Mouse (Mus musculus) leukemia stem cell, adult 10-12 weeks (primary cell): ENCODE results near the gene Ankrd27. TPM values are rescaled to one million over a fixed set of nuclear protein-coding genes. Genes with fewer than 3 reads are reported as not detected.

ENCODE experiments used
- polyA plus RNA-seq: library from polyadenylated mRNA; stranded (reverse); fragments of >175 nt; gene quantifications from 2 replicates; pipeline ENCODE4 v1.2.3, GENCODE M21; 2012; ENCODE audit warnings: low replicate concordance

The Ankrd27 gene
- 74.6 and 99.6 TPM in 2 replicates for polyA plus RNA-seq

DNA sequence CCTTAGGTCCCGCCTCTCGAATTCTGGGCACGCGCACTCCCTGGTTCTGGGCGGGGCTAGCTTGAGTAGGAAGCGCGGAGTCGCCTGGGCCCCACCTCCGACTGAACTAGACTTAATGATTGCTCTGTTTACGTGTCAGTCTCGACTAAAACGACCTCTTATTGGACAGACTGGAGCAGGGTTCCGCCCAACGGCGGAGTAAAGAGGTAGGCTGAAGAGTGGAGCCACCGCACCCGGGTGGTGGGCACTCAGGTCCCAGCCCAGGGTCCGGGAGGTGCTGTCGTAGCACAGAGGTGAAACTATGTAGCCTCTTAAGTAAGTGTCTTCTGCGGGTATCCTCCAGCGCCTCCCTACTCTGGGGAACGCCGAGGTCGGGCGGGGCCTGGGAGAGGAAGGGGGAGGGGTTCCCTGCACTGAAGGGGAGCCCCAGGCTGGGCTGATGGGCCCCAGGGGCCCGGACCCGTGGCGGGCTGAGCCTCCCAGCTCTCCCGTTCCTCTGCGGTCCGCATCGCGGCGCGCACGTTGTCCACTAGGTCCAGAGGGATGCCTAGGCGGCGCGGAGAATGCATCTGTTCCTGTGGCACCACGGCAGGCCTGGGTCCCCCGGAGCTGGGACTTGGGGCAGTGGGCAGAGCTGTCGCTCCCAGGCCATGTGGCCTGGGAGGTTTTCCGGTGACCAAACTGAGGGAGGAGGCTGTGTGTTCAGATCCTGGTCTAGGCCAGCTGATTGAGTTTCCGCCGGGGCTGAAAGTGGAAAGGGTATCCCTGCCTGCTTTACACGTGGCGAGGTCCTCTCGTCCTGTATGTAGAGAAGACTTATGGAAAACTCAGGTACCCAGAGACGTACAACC, at the start of gene Ankrd27:
Ankrd27 (plus strand) TSS at position 190 of the 851 bp plus-strand sequence.

DNA sequence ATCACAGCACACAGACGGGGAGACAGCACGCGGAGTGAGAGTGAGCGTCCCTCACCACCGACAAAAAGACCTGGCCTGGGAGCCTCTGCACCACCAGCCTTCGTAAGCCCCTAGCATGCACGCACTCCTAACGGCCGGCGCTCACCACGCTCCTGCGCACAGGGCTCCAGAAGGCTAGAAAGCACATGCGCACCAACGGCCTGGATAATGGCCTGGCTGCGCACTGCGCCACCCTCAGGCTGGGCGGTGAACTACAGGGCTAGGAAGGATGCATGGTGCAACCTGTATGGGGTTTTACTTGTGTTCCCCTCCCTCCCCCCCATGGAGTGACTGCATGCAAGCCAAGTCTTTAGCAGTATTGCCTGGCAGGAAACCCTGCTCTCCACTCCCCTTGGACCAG, 48.5 kb upstream of the Ankrd27 start, which contains the start of gene Tdrd12:
Tdrd12 (minus strand) TSS at position 184 of the 400 bp plus-strand sequence.

DNA sequence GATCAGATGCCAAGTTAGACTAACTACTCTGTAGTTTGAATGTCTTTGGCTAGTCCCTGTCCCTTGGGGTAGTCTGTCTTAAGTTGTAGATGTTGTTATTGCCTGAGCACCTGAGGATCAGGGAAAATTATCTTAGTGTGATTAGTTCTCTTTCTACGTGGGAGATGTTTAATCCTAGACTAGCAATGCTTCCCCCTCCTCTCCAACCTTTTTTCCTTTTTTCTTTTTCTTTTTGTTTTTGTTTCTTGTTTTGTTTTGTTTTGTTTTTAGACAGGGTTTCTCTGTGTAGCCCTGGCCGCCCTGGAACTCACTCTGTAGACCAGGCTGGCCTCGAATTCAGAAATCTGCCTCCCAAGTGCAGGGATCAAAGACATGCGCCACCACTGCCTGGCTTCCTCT, 29.8 kb upstream of the Ankrd27 start, which contains the start of gene Nudt19:
Nudt19 (minus strand) TSS at position 100 of the 399 bp plus-strand sequence.

DNA sequence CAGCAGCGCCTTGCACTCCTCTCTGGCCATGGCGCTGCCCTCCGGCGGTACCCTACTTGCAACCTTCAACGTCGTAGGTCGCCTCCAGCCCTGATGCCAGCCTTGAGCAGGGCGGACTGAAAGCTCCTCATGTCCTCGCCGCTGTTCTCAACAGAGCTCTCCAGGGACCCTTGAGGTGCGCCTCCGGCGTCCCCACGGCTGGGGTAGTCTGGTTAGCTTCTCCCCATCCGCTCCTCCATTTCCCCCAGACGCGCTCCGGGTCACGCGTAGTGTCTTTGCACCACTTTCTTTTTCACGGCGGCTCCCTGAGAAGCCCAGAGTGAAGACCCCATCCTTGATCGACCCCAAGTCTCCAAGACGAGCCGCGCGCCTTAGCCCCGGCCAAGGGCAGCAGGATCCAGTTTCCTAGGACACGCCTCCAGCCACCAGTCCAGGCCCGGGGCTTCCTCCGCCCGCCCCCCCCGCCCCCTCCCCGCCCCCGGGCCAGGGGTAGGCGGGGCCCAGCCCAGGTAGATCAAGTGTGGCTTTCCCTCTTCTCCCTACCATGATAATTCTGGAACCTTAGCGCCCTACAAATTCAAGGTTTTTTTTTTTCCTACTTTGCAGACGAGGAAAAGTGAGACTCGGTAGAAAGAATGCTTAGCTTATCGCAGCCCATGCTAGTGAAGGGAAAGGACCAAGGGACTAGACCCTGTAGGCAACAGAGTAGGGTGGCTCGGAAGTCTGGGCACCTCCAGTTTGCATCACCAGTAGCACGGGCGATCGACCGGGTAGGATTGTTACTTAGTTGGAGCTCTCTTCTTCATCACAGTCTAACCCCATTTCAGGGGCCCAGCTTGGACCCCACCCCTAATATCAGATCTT, 621 bp upstream of the Ankrd27 start, which contains the start of gene Rgs9bp:
Rgs9bp (minus strand) TSS at position 392 of the 864 bp plus-strand sequence.

DNA sequence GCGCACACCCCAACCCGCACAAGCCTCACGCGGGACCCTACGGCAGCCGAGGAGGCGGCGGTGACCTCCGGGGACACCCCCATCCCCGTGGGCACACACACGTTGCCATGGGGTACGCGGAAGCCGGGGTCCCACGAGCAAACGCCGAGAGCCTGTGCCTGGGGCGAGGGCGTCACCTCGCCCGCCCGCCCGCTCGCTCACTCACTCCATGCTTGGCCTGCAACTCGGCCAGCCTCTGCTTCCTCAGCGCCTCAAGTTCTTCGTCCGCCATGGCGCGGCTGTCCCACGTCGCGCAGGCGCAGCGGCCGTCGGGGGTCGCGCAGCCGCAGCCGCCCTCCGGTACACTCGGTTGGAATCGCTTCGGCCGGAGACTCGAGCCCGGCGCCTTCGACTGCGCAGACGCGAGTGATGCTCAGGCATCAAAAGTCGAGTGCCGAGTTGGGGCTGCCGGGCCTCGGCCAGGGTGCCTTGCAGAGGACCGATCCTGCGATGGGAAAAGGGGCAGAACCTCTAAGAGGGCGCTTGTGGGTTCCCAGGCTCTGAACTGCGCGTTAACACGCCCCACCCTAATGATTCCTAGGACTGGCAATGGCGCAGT, 61.2 kb downstream of the Ankrd27 start, which contains the start of gene Pdcd5:
Pdcd5 (minus strand) TSS at position 421 of the 598 bp plus-strand sequence.

Other genes with a start within 250 kb of the Ankrd27 start
- 8.1 and 24.2 TPM in 2 replicates for gene Faap24, start 189.4 kb upstream of the Ankrd27 start, polyA plus RNA-seq
- gene Cep89, start 189.2 kb upstream of the Ankrd27 start, polyA plus RNA-seq = 25.1 and 48.2 TPM in 2 replicates
- not detected in 2 replicates for gene Slc7a9, start 137.4 kb upstream of the Ankrd27 start, polyA plus RNA-seq
- gene Tdrd12, start 48.5 kb upstream of the Ankrd27 start, polyA plus RNA-seq = not detected in 2 replicates
- gene Nudt19, start 29.9 kb upstream of the Ankrd27 start, polyA plus RNA-seq = 33.1 and 53.8 TPM in 2 replicates
- 0.11 and 0.24 TPM in 2 replicates for gene Rgs9bp, start 662 bp upstream of the Ankrd27 start, polyA plus RNA-seq
- 81.2 and 82.4 TPM in 2 replicates for gene Pdcd5, start 61.3 kb downstream of the Ankrd27 start, polyA plus RNA-seq
- 1.3 and 1.6 TPM in 2 replicates for gene Dpy19l3, start 168.2 kb downstream of the Ankrd27 start, polyA plus RNA-seq
- gene Zfp507, start 216.8 kb downstream of the Ankrd27 start, polyA plus RNA-seq = 3.2 and 5.8 TPM in 2 replicates